Mouse (Mus musculus): ENCODE results near the gene Oas1h. TPM values are rescaled to one million over a fixed set of nuclear protein-coding genes. Genes with fewer than 3 reads are reported as not detected.

The Oas1h gene
- polyA plus RNA-seq (2015; fragmentation: Illumina TruSeq; extraction: RNeasy Lipid Tissue Mini Kit (QIAGEN cat#74804); ENCODE audit: insufficient read depth, low replicate concordance), result not detected

GRCm38 (mm10) chr5:120861121-120861520 lies at the start of gene Oas1h:
Gene Oas1h, plus strand, starts transcription at chr5:120861421.

GRCm38 (mm10) chr5:120811951-120812819 lies 49.0 kb upstream of the Oas1h start, which contains the start of gene Oas1c:
Gene Oas1c, minus strand, starts transcription at chr5:120812514.

GRCm38 (mm10) chr5:120847067-120847466 lies 14.2 kb upstream of the Oas1h start, which contains the start of gene Oas1f:
Gene Oas1f, plus strand, starts transcription at chr5:120847367.

GRCm38 (mm10) chr5:120887413-120887812 lies 26.2 kb downstream of the Oas1h start, which contains the start of gene Oas1g:
Gene Oas1g, minus strand, starts transcription at chr5:120887613.

DNA sequence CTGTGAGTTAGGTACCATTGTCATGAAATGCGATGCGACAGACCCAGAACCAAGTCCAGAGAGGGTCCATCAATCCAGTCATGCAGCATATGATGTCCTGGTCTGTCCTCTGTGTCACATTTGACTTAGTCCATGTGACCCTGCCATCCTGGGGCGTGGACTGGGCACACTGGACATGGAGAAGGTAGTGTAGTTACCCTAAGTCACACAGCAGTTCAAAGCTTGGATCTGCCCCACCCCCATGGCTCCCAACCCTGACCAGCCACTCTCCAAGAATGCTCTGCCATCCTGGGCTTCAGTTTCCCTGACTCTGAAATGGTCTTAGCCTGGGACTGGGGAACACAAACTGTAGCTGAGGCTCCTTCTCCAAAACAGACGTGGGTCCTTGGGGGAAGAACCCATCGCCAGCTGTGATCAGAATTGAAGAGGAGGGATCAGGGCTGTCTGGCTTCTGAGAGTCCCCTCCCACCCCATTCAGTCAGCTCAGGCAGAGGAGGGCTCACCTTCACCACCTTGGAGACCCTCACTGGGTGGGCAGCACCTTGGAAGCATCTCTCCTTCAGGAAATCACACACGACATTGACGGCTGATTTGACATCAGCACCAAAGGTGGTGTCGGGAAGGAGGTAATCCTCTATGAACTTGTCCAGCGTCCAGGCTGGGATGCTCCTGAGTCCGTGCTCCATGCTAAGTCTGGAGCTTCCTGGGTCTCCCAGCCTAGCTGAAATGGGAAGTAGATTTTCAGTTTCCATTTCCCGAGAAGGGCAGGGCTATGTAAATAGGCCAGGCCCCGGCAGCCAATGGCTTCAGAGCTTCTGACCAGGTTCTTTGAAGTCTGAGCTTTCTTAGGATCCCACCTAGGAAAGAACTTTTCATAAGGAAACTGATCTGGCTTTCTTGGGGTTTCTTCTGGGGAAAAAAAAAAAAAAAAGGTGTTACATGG lies 45.8 kb downstream of the Oas1h start, which contains the start of gene Oas1a:
Oas1a (minus strand) TSS at position 731 of the 943 bp plus-strand sequence.

GRCm38 (mm10) chr5:120914204-120914603 lies 53.0 kb downstream of the Oas1h start, which contains the start of gene Oas1d:
Gene Oas1d, plus strand, starts transcription at chr5:120914536.

Other genes with a start within 250 kb of the Oas1h start
- gene Rita1, start 248.8 kb upstream of the Oas1h start, polyA plus RNA-seq (2015; fragmentation: Illumina TruSeq; extraction: RNeasy Lipid Tissue Mini Kit (QIAGEN cat#74804); ENCODE audit: insufficient read depth, low replicate concordance), result 2.0 TPM
- 15.6 TPM for gene Ddx54, start 248.7 kb upstream of the Oas1h start, polyA plus RNA-seq (2015; fragmentation: Illumina TruSeq; extraction: RNeasy Lipid Tissue Mini Kit (QIAGEN cat#74804); ENCODE audit: insufficient read depth, low replicate concordance)
- not detected for gene Cfap73, start 227.2 kb upstream of the Oas1h start, polyA plus RNA-seq (2015; fragmentation: Illumina TruSeq; extraction: RNeasy Lipid Tissue Mini Kit (QIAGEN cat#74804); ENCODE audit: insufficient read depth, low replicate concordance)
- gene Rasal1, start 212.6 kb upstream of the Oas1h start, polyA plus RNA-seq (2015; fragmentation: Illumina TruSeq; extraction: RNeasy Lipid Tissue Mini Kit (QIAGEN cat#74804); ENCODE audit: insufficient read depth, low replicate concordance), result 3.3 TPM
- 55.9 TPM for gene Dtx1, start 149.5 kb upstream of the Oas1h start, polyA plus RNA-seq (2015; fragmentation: Illumina TruSeq; extraction: RNeasy Lipid Tissue Mini Kit (QIAGEN cat#74804); ENCODE audit: insufficient read depth, low replicate concordance)
- 14.9 TPM for gene Oas2, start 111.6 kb upstream of the Oas1h start, polyA plus RNA-seq (2015; fragmentation: Illumina TruSeq; extraction: RNeasy Lipid Tissue Mini Kit (QIAGEN cat#74804); ENCODE audit: insufficient read depth, low replicate concordance)
- 7.4 TPM for gene Oas3, start 83.8 kb upstream of the Oas1h start, polyA plus RNA-seq (2015; fragmentation: Illumina TruSeq; extraction: RNeasy Lipid Tissue Mini Kit (QIAGEN cat#74804); ENCODE audit: insufficient read depth, low replicate concordance)
- gene Oas1e, start 65.9 kb upstream of the Oas1h start, polyA plus RNA-seq (2015; fragmentation: Illumina TruSeq; extraction: RNeasy Lipid Tissue Mini Kit (QIAGEN cat#74804); ENCODE audit: insufficient read depth, low replicate concordance), result 0.21 TPM
- 15.3 TPM for gene Oas1c, start 48.9 kb upstream of the Oas1h start, polyA plus RNA-seq (2015; fragmentation: Illumina TruSeq; extraction: RNeasy Lipid Tissue Mini Kit (QIAGEN cat#74804); ENCODE audit: insufficient read depth, low replicate concordance)
- not detected for gene Oas1f, start 14.1 kb upstream of the Oas1h start, polyA plus RNA-seq (2015; fragmentation: Illumina TruSeq; extraction: RNeasy Lipid Tissue Mini Kit (QIAGEN cat#74804); ENCODE audit: insufficient read depth, low replicate concordance)
- 3.3 TPM for gene Oas1g, start 26.2 kb downstream of the Oas1h start, polyA plus RNA-seq (2015; fragmentation: Illumina TruSeq; extraction: RNeasy Lipid Tissue Mini Kit (QIAGEN cat#74804); ENCODE audit: insufficient read depth, low replicate concordance)
- gene Oas1a, start 46.1 kb downstream of the Oas1h start, polyA plus RNA-seq (2015; fragmentation: Illumina TruSeq; extraction: RNeasy Lipid Tissue Mini Kit (QIAGEN cat#74804); ENCODE audit: insufficient read depth, low replicate concordance), result 13.5 TPM
- not detected for gene Oas1d, start 53.1 kb downstream of the Oas1h start, polyA plus RNA-seq (2015; fragmentation: Illumina TruSeq; extraction: RNeasy Lipid Tissue Mini Kit (QIAGEN cat#74804); ENCODE audit: insufficient read depth, low replicate concordance)
- gene Rph3a, start 148.7 kb downstream of the Oas1h start, polyA plus RNA-seq (2015; fragmentation: Illumina TruSeq; extraction: RNeasy Lipid Tissue Mini Kit (QIAGEN cat#74804); ENCODE audit: insufficient read depth, low replicate concordance), result not detected

Measured in spleen, adult 10 weeks (tissue).